Mouse (Mus musculus) layer of hippocampus, postnatal 36 days (tissue): Measurements from ENCODE around the gene Ror2. TPM values are rescaled to one million over a fixed set of nuclear protein-coding genes. Genes with fewer than 3 reads are reported as not detected.
A peak's percentile ranks its signal among the peaks of the same experiment; 100 is the strongest.

Experiments used
- DNase-seq, 2 experiments: peaks; one replicate each; pipeline ENCODE4 v3.0.0; 2022
- total RNA-seq, 2 experiments: library from RNA; stranded (reverse); gene quantifications; 2 replicates each; pipeline ENCODE4 v1.2.3; 2021

Gene Ror2
- total RNA-seq, 2 experiments from 2014 or later, result 0.65 to 0.91 TPM

GRCm38 (mm10) chr13:53120906-53121305, 165.0 kb downstream of the Ror2 start:
- DNase-seq, result no peak

- DNase-seq, result peak; percentile 71 to 76
These were observed 166.1 kb downstream of the Ror2 start for GRCm38 (mm10) chr13:53119586-53120426.

GRCm38 (mm10) chr13:53118398-53118797, 167.5 kb downstream of the Ror2 start:
- no peak for DNase-seq

DNA sequence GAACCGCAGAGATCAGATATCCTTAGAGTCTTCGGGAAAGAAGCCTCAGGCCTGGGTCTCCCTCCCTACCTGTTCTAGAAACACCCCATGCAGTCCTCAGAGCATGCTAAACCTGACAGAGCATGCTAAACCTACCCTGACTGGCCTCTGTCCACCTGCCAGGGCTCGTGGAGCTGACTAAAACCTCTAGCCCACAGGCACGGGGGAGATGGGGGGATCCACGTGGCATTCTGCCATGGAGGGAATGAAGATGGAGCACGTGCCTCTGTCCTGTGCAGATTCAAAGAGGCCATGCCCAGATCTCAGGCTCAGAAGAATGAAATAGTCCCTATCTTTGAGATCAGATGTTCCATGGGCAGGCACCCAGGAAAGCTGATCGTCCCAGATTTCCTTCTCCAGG, 168.0 kb downstream of the Ror2 start:
- DNase-seq, result no peak

DNA sequence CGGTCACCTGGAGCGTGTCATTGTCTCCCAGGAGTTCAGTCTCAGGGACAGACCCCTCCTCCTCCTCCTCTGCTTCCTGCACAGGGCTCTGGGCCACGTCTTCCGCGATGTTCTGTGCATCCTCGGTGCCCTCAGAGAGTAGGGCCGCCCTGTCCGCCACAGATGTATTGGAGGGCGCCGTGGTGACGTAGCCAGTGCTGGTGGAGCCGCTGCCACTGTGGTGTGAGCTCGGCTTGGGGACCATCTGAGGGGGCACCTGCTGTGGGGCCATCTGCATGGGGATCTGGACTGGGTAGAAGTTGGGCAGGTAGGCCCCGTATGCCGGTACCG, 175.7 kb downstream of the Ror2 start:
- DNase-seq, result no peak

DNA sequence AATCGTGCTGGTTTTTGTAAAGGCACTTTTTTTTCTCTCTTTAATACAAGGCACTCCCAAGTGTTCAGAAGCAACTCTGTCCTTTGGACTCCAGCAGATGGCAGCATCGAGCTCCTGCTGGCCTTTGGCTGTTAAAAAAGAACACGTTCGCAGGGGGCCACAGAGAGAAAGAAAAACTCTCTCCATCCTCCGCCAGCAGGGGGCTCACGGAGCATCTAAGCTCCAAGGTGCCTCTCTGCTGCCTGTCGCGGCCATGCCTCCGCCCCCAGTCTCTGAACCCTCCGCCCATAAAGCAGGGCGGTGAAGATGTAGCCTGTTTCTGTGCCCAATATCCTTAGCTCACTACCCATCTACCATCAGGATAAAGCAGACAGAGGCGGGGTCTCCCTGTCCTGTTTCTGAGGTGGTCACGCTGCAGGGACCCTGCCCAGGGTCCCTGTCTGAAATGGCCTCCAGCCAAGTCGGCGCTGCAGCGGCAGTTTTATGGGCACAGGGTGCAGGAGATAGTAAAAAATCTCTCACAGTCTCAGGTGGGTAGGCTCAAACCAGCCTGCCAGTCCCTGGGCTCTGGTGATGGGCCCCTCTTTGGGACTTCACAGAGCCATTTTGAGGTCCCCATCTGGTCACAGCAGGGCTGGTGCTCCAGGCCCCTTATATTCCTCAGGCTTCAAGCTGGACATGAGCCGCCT, 176.2 kb downstream of the Ror2 start:
- DNase-seq, result peak; percentile 88 to 90

- no peak for DNase-seq
These were observed 179.2 kb downstream of the Ror2 start for GRCm38 (mm10) chr13:53106676-53107075.

- no peak for DNase-seq
These were observed 185.9 kb downstream of the Ror2 start for GRCm38 (mm10) chr13:53099771-53100682.

DNA sequence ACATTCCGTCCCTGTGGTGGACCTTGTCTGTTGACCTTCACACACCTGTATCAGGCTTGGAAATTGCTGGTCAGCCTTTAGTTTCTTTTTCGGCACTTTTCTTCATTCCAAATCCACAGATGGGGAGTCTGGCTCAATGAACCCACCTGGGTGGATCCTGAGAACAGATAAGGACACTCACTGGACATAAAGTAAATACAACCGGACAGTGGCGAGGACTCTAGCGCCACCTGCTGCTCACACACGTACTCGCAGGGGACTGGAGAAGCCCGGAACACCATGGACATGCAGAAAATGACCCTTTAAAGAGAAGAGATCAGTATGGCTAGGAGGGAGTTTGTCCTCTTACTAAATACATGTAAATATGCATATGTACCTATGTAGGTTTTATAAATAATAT, 189.3 kb downstream of the Ror2 start:
- peak; percentile 65 to 69 for DNase-seq

DNA sequence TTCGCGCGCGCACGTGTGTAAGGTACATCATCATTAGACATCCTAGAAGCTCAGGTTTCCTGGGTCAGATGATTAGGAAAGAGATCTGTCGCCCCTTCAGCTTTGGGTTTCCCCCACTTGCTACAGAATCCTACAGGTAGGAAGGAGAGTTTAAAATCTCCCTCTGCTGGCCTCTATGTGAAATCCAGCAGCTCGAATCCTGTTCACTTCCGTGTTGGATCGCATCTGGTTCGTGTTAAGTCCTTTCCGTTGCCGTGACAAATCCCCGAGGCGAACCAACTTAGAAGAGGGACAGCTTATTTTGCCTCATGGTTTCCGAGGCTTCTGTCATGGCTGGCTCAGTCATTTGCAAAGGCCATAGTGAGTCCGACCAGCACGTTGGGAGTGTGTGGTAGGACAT, 190.7 kb downstream of the Ror2 start:
- no peak for DNase-seq

DNA sequence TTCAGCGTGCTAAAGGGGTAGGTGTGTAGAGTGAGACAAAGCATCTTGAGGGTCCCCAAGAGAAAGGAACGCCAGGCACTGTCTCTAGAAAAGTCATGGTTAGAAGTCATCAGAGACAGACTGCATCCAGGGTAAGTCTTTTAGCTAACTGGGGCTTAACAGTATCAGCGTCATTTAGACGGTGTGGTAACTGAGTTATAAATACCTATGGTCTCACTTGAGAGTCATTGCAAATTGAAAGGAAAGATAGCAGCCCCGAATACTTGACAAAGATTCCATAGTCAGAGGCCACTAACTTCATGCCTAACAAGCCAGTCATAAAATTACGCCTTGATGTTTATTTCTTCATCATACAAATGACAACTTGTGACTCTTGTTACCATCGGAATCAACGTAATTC, 191.3 kb downstream of the Ror2 start:
- DNase-seq, result no peak

DNA sequence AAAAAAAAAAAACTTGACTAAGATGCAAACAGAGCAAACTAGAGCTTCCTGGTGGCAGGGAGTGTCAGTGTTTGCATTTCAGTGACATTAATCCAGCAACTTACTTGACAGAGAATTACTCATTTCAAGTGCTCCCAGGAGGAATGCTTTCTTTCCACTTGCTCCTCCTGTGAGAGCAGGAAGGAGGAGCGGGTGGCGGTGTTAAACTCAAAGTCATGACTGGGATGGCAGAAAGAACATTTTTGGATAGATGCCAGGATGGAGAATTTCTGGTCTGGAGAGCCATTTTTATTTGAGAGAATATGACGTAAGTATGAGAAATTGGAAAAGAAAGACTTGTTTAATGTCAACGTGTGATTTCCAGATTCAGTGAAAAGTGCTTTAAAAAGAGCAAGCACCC, 192.5 kb downstream of the Ror2 start:
- DNase-seq, result no peak

GRCm38 (mm10) chr13:53086552-53087282, 199.2 kb downstream of the Ror2 start:
- DNase-seq, result peak in 1 of 2 experiments; percentile 18

DNA sequence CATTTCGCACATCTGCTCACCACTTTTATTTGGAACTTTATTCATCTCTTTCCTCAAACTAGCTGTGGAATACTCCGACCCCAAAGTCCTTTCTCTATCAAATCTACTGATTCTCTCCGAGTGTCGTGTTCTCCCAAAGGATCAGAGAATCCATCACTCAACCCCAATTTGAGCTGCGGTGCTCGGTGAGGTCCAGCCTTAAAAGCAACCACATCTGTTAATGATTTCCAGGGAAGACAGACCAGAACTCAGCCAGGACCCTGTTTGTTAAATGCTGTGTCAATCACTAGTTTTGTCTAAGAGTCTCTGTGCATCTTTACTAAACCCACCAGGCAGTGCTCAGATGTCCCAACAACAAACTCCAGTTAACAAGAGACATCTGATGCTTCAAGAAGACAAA, 204.1 kb downstream of the Ror2 start:
- no peak for DNase-seq

GRCm38 (mm10) chr13:53077732-53078345, 208.1 kb downstream of the Ror2 start:
- no peak for DNase-seq

- DNase-seq, result no peak
These were observed 210.9 kb downstream of the Ror2 start for GRCm38 (mm10) chr13:53075006-53075405.

DNA sequence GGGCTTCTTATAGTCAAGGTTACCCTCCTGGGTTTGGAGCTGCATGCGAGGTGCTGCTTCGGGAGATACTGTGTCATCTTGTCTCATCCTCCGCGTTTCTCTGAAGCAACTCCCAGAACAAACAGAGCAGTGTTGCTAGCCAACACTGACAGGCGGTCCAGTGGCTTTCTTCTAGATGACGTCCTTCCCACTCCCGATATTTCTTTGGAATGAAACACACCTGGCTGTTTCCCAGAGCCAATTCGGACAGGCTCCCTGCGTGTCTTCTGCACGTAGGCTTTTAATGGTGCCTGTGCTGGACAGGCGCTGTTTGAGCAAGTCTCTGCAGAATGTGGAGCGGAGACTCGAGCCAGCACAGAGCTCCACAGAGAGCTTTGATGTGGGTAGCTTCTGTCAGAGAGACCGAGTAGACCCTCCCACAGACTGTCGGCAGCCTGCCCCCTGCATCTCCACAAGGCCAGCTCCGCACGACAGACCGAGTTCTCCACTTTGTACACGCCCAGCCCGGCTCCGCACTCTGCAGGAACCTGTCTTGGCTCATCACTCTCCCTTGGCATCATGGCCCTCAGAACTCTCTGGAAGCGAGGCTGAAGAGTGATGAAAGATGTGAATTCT, 216.7 kb downstream of the Ror2 start:
- no peak for DNase-seq

DNA sequence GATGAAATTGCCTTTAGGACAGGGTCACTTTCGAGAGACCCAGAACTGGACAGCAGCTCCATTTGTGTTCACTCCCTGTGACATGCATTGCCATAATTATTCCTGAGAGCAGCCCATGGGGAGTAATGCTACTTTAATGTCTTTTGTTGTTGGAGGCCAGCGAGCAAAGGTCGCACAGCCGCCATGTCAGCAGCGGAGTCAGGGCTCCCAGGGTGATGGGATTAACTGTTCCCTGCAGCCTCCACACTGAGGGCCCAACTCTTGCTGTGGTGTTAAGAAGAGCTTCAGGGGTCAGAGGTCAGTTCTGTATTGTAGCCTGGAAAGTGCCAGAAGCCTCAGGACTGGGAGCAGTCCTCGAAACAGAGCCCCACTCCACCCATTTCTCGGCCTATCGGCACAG, 217.5 kb downstream of the Ror2 start:
- DNase-seq, result no peak

- DNase-seq, result no peak
These were observed 218.0 kb downstream of the Ror2 start for GRCm38 (mm10) chr13:53067949-53068348.

DNA sequence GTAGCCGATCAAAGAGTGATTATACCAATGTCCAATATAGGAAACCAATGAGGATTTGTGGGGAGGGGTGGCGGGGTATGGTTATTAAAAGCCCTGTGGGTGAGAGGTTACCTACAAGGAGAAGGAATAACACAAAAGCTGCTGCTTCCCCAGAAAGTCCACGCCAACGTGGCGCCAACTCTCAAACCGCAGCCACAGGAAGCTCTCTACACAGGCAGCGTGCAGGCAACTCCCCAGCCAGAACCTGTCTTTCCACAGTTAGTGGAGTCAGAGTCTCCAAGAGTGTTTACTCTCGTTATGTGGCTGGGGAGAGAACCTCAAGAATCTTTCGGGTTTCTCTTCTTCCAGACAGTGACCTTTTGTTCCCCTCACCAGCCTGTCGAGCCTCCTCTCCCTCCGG, 220.8 kb downstream of the Ror2 start:
- DNase-seq, result no peak

DNA sequence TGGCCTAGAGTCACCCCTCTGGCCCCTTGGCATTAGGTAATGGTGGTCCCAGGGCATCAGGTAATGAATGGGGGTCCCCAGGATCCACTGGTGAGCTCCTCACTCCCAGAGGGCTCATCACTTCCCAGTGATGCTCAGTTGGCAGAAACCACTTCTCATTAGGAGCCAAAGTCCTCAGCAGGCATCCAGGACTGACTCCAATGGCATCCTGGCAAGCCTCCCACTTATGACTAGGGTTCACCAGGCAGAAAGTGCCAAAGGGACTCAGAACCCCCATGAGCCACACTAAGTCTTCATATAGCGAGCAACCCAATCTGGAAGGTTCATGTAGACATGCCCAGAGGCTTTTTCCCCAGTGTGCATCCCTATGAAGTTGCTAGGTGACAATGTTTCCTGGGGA, 221.2 kb downstream of the Ror2 start:
- no peak for DNase-seq
